Mouse (Mus musculus) left cerebral cortex, postnatal 10 days (tissue): ENCODE data around the gene Slc6a16. TPM values are rescaled to one million over a fixed set of nuclear protein-coding genes. Genes with fewer than 3 reads are reported as not detected.
"Not testable (repeated sequence)": the region's sequence is repeated elsewhere in the genome, so short reads cannot be mapped to it uniquely, and the experiment has no call there.

Experiments
- DNase-seq, 2 experiments: peaks; one replicate each; pipeline ENCODE4 v3.0.0; 2021 to 2022; ENCODE audit warnings: low spot score in 2 of 2, mixed read lengths in 1 of 2; ENCODE audit errors: extremely low spot score in 1 of 2
- intact Hi-C: fragments of 180-260 bp; cut with DNase I; formaldehyde crosslinking; loops from one replicate; pipeline ENCODE4 v1.15.1; 2025
- total RNA-seq, 2 experiments: library from RNA; stranded (reverse); gene quantifications; 2 replicates each; pipeline ENCODE4 v1.2.3; 2021

Gene Slc6a16
- total RNA-seq, 2 experiments from 2014 or later: 1.4 to 1.7 TPM

DNA sequence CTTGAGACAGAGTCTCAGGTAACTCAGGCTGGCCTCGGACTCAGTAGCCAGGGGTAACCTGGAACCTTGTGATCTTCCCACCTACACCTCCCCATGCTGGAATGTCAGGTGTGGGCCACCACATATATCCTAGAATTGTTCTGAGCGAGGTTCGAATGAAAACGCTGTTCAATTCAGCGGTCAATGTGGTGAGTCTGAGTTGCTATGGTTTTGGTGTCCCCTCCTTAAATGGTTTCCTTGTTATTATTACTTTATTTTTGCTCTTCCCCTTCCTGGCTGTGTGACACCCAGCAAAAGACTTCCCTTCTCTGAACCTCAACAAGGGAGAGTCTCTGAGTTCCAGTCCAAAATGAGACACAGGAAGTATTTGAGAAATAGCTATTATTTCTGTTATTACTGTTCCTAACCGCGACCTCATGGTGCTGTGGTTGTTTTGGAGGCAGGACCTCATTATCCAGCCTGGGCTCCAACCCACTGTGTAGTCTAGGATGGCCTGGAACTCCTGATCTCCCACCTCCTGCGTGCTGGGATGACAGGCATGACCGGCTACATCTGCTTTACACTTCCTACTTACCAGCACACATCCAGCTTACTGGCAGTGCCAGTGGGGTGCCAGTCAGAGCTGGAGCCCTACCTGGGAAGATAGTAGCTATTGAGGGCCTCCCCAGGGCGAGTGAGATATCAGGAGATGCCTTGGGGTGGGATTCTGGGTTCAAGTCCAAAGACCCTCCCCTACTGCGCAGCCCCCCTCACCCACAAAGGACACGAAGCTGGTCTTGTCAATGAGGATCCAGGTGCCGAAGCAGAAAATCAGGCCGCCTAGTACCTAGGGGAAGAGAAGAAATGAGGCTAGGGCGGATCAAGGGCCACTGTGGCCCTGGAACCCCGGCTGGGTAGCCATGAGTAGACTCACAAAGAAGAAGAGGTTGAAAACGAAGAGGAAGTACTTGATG is 2.9 kb upstream of the Slc6a16 start:
- intact Hi-C loops: no loop called here

DNA sequence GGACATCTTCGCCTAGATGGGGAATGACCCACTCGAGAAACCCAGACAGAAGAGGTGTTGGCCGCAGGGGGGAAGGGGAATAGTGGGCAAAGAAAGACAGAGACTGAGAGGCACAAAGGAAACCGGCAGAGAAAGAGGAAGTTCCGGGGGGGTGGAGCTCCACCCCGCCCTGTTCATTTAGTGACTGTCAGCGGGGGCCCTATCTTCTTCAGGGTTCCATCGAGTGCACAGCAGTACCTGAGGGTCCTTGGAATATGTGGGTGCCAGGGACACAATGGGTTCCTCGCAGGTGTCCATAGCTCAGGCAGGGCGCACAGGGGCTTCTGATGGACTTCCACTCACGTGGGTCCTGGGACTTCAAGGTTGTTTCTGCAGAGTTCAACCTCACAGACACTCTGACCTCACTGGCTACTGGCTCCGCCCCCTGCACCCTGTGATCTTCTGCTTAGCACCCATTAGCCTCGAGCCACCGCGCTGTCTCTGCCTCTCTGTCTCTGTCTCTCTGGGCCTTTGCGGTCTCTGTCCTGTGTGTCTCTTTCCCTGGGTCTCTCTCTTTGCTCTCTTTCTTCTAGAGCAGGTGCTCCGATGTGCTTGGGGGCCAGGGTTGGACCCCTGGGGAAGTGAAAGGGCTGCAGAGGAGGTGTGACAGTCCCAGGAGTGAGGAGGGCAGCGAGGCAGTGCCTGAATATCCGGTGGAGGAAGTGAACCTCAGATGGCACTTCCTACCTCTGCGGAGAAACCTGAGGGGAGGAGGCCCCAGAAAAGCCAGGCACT is 2.0 kb upstream of the Slc6a16 start, which contains the start of gene Cd37:
Gene Cd37, minus strand, starts transcription at position 393 of the 774 bp plus-strand sequence.
- intact Hi-C loops: no loop called here
- no peak for DNase-seq

More for the DNA sequence above, 2.9 kb upstream of the Slc6a16 start:
- no peak for DNase-seq

DNA sequence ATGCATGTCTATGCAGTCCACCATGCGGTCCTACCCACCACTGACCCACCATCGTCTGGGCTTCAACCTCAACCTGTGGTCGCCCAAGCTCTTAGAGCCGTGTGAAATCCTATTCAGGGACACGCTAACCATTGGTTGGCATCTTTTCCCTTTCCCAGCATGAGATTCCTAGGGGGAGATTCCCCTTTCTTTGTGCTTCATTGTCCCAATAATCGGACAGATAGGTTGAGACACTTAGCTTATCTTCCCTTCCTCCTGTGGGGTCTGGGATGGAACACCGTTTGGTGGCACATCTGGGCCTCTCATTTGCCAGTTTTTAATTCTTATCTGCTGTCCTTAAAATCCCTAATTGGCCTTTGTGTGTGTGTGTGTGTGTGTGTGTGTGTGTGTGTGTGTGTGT is 776 bp upstream of the Slc6a16 start:
- no peak for DNase-seq
- intact Hi-C loops: no loop called here

DNA sequence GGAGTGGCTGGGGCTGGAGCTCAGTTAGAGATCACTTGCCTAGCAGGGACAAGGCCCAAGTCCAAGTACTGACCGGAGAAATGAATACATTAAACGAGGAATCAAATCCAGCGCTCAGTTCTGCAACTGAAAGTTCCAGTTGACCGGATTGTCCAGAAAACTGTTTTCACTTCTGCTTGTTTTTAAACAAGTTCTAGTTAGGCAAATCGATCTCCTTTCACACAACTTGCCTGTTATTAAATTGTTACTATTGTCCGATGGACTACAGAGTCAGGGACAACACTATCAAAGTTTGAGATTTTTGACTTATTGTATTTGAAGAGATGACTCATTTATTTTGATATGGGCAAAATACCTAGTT is 484 bp downstream of the Slc6a16 start:
- intact Hi-C loops: no loop called here

DNA sequence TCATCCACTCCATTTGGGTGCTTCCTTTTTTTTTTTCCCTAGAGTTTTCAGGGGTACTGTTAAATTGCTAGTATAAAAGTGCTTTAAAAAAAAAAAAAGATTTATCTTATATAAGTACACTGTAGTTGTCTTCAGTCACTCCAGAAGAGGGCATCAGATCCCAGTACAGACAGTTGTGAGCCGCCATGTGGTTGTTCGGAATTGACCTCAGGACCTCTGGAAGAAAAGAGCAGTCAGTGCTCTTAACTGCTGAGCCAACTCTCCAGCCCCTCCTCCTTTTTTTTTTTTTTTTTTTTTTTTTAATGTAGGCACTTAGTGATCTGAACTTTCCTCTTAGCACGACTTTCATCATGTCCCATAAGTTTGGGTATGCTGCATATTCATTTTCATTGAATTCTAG is 6.8 kb downstream of the Slc6a16 start:
- intact Hi-C loops: no loop called here

More for the DNA sequence above, 484 bp downstream of the Slc6a16 start:
- DNase-seq: no peak

DNA sequence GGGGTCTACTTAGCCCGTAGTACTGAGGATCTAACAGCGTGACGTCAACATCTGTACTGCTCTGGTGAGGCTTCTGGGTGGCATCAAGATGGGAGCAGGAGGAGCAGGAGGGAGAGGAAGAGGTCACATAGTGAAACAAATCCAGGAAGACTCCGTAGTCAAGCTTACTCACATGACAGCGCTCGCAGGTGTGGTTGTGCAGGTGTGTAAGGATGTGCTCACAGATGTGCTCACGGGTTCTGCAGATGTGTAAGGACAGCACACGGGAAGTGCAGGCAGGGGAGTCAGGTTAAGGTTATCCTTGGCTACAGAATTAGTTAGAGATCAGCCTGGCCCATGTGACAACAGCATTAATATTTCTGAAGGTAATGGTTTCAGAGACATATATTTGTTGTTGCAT is 12.9 kb downstream of the Slc6a16 start:
- intact Hi-C loops: no loop called here
- DNase-seq: peak in 1 of 2 experiments; percentile 8

More for the DNA sequence above, 6.8 kb downstream of the Slc6a16 start:
- no peak for DNase-seq

DNA sequence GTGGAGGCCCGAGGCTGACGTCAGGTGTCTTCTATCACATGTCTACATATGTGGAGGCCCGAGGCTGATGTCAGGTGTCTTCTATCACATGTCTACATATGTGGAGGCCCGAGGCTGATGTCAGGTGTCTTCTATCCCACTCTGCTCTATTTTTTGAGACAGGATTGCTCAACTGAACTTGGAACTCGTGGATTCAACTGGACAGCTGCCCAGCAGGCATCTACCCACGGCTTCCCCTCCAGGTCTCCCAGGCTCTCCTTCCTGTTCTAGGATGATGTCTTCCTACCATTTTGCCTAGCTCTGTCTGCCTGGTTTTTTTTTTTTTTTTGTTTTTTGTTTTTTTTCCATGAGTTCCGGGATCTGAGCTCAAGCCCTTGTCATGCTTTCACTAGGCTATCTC is 14.9 kb downstream of the Slc6a16 start:
- intact Hi-C loops: not testable (repeated sequence)
- DNase-seq: peak in 1 of 2 experiments; percentile 26

DNA sequence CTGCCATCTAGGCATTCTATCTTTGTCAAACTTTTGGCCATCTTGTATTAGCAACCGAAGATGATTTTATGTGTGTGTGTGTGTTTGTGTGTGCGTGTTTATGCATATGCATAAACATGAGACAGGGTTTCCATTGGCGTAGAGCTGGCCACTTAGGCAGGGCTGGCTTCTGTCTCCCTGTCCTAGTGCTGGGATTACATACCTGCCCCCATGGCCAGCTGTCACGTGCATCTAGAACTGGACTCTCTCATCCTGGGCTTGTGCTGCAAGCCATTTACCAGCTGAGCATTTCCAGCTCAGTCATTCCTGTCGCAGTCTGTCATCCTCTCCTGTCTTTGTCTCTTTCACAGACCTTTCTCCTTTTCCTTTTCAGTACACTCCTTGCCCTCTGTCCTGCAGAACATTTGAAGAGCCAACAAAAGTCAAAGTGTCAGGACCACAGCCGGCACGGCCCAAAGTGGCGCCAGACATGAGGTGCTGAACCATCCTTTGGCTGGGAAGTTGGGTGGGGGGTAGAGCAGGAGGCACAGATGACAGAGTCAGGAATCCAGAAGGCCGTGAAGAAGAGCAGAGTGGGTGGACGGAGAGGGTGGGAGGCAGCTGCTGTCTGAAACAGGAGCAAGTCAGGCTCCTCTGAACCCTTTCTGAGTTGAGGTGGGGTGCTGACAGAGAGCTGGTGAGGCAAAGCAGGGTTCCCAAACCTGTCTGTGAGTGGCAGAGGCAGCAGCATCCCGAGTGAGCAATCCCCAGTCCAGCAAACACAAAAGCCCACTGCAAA is 16.4 kb downstream of the Slc6a16 start:
- peak in 1 of 2 experiments; percentile 40 for DNase-seq
- intact Hi-C loops: no loop called here

DNA sequence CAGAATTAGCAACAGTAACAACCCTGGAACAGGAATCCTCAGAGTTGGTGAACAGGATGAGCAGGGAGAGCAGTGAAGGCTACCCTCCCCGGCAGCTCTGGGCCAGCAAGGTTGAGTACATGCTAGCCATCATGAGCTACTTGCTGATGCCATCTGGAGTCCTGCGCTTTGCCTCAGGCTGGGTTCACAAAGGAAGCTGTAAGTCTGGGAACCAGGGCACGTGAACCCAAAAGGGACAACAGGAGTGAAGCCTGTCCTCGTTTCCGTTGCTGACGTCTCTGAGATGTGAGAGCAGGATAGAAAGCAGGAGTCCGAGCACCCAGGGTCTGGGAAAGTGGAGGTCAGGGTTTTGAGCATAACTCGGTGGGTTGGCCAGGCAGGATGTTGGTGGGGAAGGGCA is 18.4 kb downstream of the Slc6a16 start:
- intact Hi-C loops: no loop called here
- DNase-seq: peak in 1 of 2 experiments; percentile 16

DNA sequence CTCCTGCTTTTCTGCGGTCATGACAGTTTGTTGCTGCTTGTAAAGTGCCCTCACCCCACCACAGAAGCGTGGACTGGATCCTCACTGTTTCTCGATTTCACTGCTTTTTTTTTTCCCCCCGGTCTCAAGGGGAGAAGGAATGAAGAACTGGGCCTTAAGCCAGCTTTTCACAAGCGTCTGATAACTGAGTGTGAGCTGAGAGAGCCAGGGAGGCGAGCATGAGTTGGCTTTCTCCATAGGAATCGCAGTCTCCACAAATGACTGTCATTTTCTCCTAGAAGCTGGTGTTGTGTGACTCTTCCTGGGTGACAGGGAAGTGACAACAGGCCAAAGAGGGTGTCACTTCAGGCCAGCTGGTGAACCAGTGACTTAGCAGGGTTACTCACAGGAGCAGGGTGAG is 21.4 kb downstream of the Slc6a16 start:
- intact Hi-C loops: no loop called here
- peak in 1 of 2 experiments; percentile 17 for DNase-seq

DNA sequence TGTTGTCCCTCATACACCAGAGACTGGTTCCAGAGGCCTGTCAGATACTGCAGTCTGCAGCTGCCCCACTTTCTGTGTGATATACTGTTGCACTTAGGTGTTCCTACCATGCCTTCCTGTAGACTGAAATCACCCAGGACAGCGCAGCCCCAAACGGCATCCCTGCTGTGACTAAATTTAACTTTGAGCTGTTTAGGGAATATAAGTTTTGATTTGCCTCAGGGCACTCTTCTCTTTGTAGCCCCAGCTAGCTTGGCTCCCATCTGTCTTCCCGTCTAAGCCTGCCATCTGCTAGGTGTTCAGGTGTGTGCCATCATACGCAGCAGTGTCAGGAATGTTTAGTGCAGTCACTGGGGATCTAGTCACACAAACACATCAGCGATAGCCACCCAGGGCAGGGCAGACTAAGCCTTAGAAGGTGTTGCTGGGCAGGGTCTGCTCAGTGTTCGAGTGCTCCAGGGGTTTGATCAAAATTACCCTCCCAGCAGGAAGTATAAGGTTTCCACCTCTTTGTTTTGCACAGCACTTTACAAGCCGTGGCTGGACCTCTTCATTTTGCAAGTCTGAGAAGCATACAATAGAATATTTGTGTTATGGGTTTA is 22.2 kb downstream of the Slc6a16 start:
- peak in 1 of 2 experiments; percentile 16 for DNase-seq
- intact Hi-C loops: no loop called here

DNA sequence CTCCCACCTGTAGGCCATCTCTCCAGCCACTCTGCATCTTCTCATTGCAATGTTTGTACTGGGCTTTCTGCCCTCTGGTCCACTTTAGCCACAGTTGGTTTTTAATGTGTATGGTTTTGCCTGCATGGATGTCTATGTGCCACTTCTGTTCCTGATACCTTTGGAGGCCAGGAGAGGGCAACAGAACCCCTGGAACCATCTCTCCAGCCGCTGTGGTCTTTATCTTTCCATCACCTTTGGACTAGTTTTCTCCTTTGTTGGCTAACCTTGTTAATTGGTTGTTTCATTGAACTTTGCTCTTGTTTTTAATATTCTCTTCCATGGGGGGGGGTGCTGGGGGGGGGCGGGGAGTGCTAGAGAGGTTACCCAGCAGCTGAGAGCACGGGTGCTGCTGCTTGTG is 23.5 kb downstream of the Slc6a16 start:
- intact Hi-C loops: no loop called here
- no peak for DNase-seq

DNA sequence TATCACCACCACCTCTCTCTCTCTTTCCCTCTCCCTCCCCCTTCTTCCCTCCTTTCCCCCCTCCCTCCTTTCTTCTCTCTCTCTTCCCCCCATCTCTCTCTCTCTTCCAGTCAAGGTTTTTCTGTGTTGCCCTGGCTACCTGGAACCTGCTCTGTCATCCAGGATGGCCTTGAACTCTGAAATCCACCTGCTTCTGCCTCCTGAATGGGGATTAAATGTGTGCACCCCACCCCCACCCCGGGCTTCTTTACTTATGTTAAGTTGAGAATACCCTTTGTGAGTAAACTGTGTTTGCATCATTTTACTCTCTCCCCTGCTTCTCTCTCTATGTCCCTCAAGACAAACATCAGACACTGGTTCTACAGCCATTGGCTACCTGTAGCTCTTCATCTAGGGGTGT is 24.6 kb downstream of the Slc6a16 start:
- intact Hi-C loops: no loop called here
- no peak for DNase-seq

DNA sequence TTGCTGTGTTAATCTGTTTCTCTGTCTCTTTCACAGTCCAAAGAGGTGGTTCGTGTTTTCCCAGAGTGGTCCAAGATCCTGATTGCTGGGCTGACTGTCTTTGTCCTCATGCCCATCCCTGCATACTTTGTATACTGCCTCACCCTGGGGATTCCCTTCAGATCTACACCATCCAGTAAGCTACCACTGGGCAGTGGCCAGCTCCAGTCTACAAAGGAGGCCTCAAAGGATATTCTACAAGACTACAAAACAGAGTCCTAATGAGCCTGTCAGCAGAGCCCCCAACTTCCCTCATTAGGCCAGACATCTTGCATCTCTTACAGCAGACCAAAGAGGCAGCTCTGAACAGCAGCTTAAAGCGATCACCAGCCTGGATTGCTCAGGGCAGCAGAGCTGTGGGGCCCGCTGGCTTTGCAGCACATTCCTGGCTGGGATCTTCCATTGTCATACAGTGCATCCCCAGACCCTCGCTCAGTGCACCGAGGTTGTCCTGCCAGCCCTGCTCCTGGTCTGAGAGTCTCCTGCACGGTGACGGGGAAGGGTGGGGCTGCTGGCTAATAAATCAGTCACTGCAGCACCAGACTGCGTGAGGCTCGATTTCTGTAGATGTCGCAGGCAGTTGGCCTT is 32.0 kb downstream of the Slc6a16 start:
- no peak for DNase-seq
- intact Hi-C loops: no loop called here

DNA sequence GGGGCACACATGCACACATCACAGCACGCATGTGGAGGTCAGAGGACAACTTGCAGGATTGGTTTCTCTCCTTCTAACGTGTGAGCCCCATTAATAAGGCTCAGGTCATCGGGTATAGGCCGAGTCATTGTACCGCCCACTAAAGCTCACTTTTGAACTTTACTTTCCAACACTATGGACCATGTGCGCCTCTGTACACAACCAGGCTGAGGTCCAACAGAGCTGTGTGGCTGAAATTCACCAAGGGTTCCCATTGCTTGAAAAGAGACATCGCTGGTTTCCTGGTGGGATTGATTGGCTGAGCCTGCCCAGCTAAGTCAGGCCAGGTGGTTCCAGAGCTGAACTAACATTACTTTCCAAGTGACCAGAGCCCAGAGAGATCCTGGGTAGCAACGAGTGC is 32.8 kb downstream of the Slc6a16 start:
- intact Hi-C loops: no loop called here
- no peak for DNase-seq

DNA sequence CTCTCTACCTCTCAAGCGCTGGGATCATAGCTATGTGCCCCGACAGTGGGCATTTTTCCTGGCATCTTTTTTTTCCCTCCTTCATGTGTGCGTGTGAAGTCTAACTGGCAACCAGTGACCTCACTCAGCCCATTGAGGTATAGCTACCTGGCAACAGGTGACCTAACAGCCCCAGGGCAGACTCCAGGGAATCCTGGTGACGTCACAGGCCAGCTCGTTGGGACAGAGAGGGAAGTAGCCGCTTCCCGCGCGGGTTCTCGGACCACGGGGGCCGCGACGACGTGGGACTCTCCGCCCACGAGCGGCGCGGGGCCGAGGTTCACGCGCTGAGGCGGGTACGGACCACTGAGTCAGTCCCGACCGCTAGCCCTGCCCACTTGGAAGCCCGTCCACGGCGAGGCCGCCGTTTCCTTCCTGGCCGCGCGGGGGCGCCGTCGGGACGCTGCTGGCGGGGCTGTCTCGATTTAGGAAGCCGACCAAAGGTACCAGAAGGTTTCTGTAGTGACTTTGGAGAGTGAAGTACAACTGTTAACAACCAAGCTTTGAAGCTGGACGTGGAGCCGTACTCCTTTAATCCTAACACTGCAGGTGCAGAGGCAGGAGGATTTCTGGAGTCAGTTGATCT is 36.4 kb downstream of the Slc6a16 start, which contains the start of gene Slc6a21:
Gene Slc6a21, plus strand, starts transcription at position 378 of the 625 bp plus-strand sequence.
- intact Hi-C loops: no loop called here
- peak in 1 of 2 experiments; percentile 75 for DNase-seq

DNA sequence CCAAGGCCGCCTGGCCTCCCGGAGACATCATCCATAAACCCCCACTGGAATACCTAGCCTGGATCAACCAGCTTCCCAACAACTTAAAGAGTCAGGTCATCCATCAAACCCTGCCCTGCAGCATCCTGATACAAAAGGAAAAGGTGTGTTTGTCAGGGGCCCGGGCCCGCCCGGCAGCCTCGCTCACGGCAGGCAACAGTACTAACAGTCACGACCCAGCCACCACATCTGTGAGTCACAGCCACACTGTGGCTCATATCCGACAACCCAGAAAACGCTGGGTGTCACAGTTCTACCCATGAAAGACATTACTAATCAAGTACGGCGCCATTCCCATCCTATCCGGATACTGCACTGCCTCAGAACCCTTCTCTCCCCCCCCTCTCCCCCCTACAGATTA is 45.6 kb downstream of the Slc6a16 start:
- intact Hi-C loops: no loop called here
- no peak for DNase-seq

DNA sequence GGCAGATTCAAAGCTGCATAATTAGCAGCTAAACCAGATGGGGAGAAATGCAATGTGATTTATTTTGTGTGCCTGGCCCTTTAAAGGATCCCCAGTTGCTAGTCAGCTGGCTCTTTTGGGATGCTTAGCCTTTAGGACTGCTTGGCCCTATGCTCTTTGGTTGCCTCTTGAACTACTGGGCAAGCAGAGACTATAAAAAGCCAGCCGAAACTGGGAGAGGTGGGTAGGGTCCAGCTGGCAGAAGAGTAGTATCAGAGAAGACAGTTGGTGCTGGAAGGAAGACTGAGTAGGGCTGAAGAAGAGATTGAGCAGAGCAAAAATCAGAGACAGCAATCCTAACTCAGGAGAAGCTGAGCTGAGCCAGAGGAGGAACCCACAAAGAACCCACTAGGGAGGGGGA is 55.7 kb downstream of the Slc6a16 start:
- no peak for DNase-seq
- intact Hi-C loops: no loop called here
